Mouse (Mus musculus): ENCODE measurements around the gene Sbf2.

Gene Sbf2

GRCm38 (mm10) chr7:110272434-110272833 lies 342.3 kb downstream of the Sbf2 start:
- no peak for DNase-seq (ENCODE audit: low spot score)

- no peak for DNase-seq (ENCODE audit: low spot score)
Measured at GRCm38 (mm10) chr7:110271814-110272213, 342.9 kb downstream of the Sbf2 start.

DNA sequence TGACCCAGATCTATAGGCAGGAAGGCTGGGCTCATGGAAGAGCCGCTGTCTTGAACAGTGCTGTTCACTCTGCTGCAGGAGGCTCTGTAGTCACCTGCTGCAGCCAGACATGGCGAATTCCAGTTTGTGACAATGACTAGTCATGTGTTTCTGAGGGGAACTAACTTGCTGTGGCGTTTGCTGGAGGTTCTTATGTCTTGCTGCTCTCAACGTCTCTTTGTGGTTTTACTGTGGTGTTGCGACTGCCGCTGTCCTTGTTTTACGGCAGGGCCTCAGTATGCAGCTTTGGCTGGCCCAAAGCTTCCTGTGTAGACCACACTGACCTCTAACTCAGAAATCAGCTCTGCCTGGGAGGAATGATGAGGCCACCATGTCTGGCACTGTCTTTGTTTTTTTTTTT lies 344.3 kb downstream of the Sbf2 start:
- no peak for DNase-seq (ENCODE audit: low spot score)

- no peak for DNase-seq (ENCODE audit: low spot score)
Measured at GRCm38 (mm10) chr7:110269777-110270176, 344.9 kb downstream of the Sbf2 start.

- no peak for DNase-seq (ENCODE audit: low spot score)
Measured at GRCm38 (mm10) chr7:110268511-110268910, 346.2 kb downstream of the Sbf2 start.

- no peak for DNase-seq (ENCODE audit: low spot score)
Measured at GRCm38 (mm10) chr7:110267994-110268393, 346.7 kb downstream of the Sbf2 start.

DNA sequence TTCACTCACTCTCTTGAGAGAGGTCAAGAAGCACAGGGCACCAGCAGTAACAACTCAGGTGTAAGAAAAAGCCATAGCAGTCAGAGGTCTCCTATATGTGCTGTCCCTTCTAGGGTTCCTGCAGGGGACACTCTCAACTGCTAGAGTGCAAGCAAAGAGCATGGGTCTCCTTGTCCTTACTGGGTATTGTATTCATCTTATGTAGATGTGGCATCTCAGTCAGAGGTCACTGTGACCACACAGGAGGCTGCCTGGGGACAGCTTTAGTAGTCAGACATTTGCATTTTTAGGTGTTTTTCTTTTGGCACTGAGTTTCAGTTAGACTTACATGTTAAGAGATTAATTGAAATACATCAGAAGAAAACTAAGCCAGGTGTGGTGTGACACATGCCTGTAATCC lies 347.7 kb downstream of the Sbf2 start:
- no peak for DNase-seq (ENCODE audit: low spot score)

- peak; percentile 96 for DNase-seq (ENCODE audit: low spot score)
Measured at GRCm38 (mm10) chr7:110265796-110266195, 348.9 kb downstream of the Sbf2 start.

- DNase-seq (ENCODE audit: low spot score): no peak
Measured at GRCm38 (mm10) chr7:110263474-110263873, 351.2 kb downstream of the Sbf2 start.

- no peak for DNase-seq (ENCODE audit: low spot score)
Measured at GRCm38 (mm10) chr7:110262661-110263060, 352.1 kb downstream of the Sbf2 start.

DNA sequence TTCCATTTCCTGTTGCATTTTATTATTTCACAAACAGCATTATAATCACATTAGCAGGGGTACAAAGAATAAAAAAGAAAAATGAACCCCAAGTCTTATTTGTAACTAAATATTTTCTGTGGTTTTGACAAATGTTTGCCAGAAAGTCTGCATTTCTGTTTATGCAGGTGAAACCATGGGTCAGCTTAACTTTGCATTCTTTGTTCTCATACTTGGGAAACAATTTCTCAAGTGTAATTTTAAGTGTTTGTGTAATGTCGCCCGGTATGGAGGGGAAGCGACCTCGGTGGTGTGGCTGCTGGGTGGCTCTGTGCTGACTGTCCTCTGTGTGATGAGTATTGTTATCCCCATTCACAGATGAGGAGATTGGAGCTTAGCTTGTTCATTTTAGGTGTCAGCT lies 352.9 kb downstream of the Sbf2 start:
- no peak for DNase-seq (ENCODE audit: low spot score)

DNA sequence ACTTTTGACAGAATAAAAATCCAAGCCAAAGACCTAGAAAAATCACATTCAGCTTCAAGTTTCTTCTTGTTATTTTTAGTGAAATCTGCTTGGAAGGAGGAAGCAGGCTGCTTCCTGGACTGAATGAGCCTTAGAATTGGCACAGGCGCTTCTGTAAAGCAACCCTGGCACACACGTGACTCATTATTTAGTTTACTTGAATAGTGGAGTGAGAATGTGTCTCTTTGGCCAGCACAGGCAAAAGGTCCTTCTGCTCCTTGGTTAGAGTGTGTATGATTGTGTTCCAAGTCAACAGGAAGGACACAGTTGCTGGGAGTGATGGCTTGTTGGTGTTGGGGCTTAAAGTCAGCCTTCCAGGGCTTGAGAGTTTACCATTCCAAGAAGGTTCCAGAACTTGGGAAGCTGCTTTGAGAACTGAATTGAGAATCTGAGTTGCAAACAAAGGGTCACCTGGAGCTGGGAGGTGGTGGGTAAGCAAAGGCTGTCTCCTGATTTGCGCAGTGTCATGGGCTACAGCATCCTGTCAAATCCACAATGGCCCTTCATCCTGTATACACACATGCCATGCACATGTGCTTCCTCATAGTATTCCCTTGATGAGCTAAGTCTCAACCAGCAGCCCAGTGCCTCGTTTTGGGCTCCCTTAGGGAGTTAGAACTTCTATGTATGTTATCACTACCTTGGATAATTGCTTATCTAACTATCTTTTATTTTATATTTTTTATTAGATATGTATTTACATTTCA lies 354.6 kb downstream of the Sbf2 start:
- DNase-seq (ENCODE audit: low spot score): no peak

GRCm38 (mm10) chr7:110258196-110258950 lies 356.3 kb downstream of the Sbf2 start:
- no peak for DNase-seq (ENCODE audit: low spot score)

All from testis, postnatal 10 days (tissue).